Mouse (Mus musculus): Measurements from ENCODE around the gene Acot8. TPM values are rescaled to one million over a fixed set of nuclear protein-coding genes. Genes with fewer than 3 reads are reported as not detected.

Acot8 gene
- polyA plus RNA-seq, 1 experiment from 2014 or later, result 23.6 TPM

GRCm38 (mm10) chr2:164821060-164821459, 16.4 kb upstream of the Acot8 start:
- no peaks in the 10 kb centered on the region for H3K9me3 ChIP-seq (ENCODE audit: control insufficient read depth, low read length)
- DNase-seq (ENCODE audit: low spot score) (no peak), ATAC-seq (replicated peaks; ENCODE audit: low FRiP score) (no peak)
- H3K9ac ChIP-seq (ENCODE audit: low read depth, low read length), result no peak overlapping the region
- peaks cover 7% of the 10 kb centered on the region for H3K4me1 ChIP-seq (replicated peaks; ENCODE audit: control insufficient read depth, insufficient read depth, low read length)
- 87% methylated on average over 6 of the region's 6 CpGs for WGBS
- H3K4me3 ChIP-seq (ENCODE audit: low read depth, low read length), result no peak overlapping the region
- no peak overlapping the region for H3K4me2 ChIP-seq
- no peak overlapping the region for H3K27ac ChIP-seq (ENCODE audit: low read depth, low read length)
- H3K36me3 ChIP-seq (ENCODE audit: control insufficient read depth, insufficient read depth, low read length), result peaks cover 10% of the 10 kb centered on the region
- no peaks in the 10 kb centered on the region for H3K27me3 ChIP-seq (replicated peaks; ENCODE audit: control insufficient read depth, insufficient read depth, low read length)

GRCm38 (mm10) chr2:164817703-164818102, 13.0 kb upstream of the Acot8 start:
- Histone ChIP-seq H3K9ac (ENCODE audit: low read depth, low read length) (no peak overlapping the region), H3K4me2 (no peak overlapping the region), H3K4me1 (replicated peaks; ENCODE audit: control insufficient read depth, insufficient read depth, low read length) (peaks cover 6% of the 10 kb centered on the region; the same call in 1 of the 2 replicates), H3K36me3 (ENCODE audit: control insufficient read depth, insufficient read depth, low read length) (0 out of 2 replicates have a peak, but pooled peaks cover 2% of the 10 kb centered on the region), H3K9me3 (ENCODE audit: control insufficient read depth, low read length) (no peaks in the 10 kb centered on the region), H3K27ac (ENCODE audit: low read depth, low read length) (0 out of 2 replicates have a peak overlapping the region, but pooled peaks have one; percentile 5), H3K27me3 (replicated peaks; ENCODE audit: control insufficient read depth, insufficient read depth, low read length) (no peaks in the 10 kb centered on the region), H3K4me3 (ENCODE audit: low read depth, low read length) (no peak overlapping the region)
- no peak for ATAC-seq (replicated peaks; ENCODE audit: low FRiP score)
- WGBS, result 80% methylated on average over 5 of the region's 5 CpGs
- no peak for DNase-seq (ENCODE audit: low spot score)

- Histone ChIP-seq H3K9me3 (ENCODE audit: control insufficient read depth, low read length) (no peaks in the 10 kb centered on the region), H3K36me3 (ENCODE audit: control insufficient read depth, insufficient read depth, low read length) (0 out of 2 replicates have a peak, but pooled peaks cover 3% of the 10 kb centered on the region), H3K4me1 (replicated peaks; ENCODE audit: control insufficient read depth, insufficient read depth, low read length) (peaks cover 6% of the 10 kb centered on the region; the same call in 1 of the 2 replicates), H3K9ac (ENCODE audit: low read depth, low read length) (no peak overlapping the region), H3K27ac (ENCODE audit: low read depth, low read length) (no peak overlapping the region), H3K27me3 (replicated peaks; ENCODE audit: control insufficient read depth, insufficient read depth, low read length) (no peaks in the 10 kb centered on the region), H3K4me2 (no peak overlapping the region), H3K4me3 (ENCODE audit: low read depth, low read length) (no peak overlapping the region)
- DNase-seq (ENCODE audit: low spot score) (no peak), ATAC-seq (replicated peaks; ENCODE audit: low FRiP score) (no peak)
- 80% methylated on average over 6 of the region's 6 CpGs for WGBS
Observed at GRCm38 (mm10) chr2:164817206-164817605, 12.5 kb upstream of the Acot8 start.

DNA sequence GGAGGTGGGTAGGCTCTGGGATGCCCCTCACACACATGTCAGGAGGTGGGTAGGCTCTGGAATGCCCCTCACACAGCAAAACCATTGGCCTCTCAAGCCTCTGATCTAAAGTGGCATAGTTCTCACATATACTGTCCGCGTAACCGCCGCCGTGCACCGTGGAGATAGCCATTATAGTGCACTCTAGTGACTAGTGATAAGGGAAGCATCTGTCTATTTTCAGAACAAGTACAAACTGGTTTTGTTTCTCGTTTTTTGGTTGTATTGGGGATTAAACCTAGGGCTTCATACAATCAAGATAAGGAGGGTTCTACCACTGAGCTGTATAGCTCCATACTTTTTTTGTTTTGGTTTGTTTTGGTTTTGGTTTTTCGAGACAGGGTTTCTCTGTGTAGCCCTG, 11.1 kb upstream of the Acot8 start:
- H3K4me2 ChIP-seq, result no peak overlapping the region
- no peaks in the 10 kb centered on the region for H3K9me3 ChIP-seq (ENCODE audit: control insufficient read depth, low read length)
- H3K4me3 ChIP-seq (ENCODE audit: low read depth, low read length), result no peak overlapping the region
- H3K27ac ChIP-seq (ENCODE audit: low read depth, low read length), result 0 out of 2 replicates have a peak overlapping the region, but pooled peaks have one; percentile 57
- no peak for DNase-seq (ENCODE audit: low spot score)
- peaks cover 6% of the 10 kb centered on the region; the same call in 1 of the 2 replicates for H3K4me1 ChIP-seq (replicated peaks; ENCODE audit: control insufficient read depth, insufficient read depth, low read length)
- H3K27me3 ChIP-seq (replicated peaks; ENCODE audit: control insufficient read depth, insufficient read depth, low read length), result no peaks in the 10 kb centered on the region
- peak; percentile 74 for ATAC-seq (replicated peaks; ENCODE audit: low FRiP score)
- WGBS, result 70% methylated on average over 8 of the region's 8 CpGs
- no peak overlapping the region for H3K9ac ChIP-seq (ENCODE audit: low read depth, low read length)
- H3K36me3 ChIP-seq (ENCODE audit: control insufficient read depth, insufficient read depth, low read length), result 0 out of 2 replicates have a peak, but pooled peaks cover 3% of the 10 kb centered on the region

DNA sequence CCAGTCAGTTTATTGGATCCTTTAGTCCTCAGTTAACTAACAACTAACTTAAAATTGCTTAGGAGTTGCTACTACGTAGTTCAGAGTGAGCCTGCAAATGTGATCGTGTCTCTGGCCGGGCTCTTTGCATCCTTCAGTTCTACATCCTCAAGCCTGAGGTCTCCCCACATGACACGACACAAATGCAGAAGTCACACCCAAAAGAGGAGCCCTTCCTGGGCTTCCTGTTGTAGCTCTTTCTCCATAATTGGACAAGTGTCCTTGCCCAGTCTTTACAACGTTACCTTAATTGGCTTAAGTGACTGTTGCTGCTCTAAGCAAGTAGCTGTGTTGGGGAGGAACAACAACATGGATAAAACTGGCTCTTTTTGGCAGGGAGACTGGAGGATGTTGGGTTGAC, 10.7 kb upstream of the Acot8 start:
- H3K27ac ChIP-seq (ENCODE audit: low read depth, low read length), result 0 out of 2 replicates have a peak overlapping the region, but pooled peaks have one; percentile 57
- peak; percentile 35; the same call in 1 of the 2 replicates for ATAC-seq (replicated peaks; ENCODE audit: low FRiP score)
- no peak for DNase-seq (ENCODE audit: low spot score)

DNA sequence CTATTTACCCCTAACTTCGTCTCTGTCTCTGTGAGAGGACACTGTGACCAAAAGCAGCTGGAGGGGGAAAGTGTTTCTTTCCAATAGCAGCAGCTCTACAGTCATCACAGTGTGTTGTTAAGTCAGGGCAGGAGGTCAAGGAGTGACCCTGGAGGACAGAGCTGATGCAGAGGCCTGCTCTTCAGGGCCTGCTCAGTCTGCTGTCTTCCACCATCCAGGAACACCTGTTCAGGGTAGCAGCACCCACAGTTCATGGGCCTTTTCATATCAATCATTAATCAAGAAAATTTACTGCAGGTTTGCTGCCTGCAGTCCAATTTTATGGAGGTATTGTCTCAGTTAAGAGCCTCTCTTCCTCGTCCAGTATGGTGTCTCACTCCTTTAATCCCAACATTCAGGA, 8.9 kb upstream of the Acot8 start:
- DNase-seq (ENCODE audit: low spot score), result no peak
- ATAC-seq (replicated peaks; ENCODE audit: low FRiP score), result no peak
- no peaks in the 10 kb centered on the region for H3K9me3 ChIP-seq (ENCODE audit: control insufficient read depth, low read length)
- no peak overlapping the region for H3K4me2 ChIP-seq
- H3K27me3 ChIP-seq (replicated peaks; ENCODE audit: control insufficient read depth, insufficient read depth, low read length), result no peaks in the 10 kb centered on the region
- H3K4me1 ChIP-seq (replicated peaks; ENCODE audit: control insufficient read depth, insufficient read depth, low read length), result peaks cover 6% of the 10 kb centered on the region; the same call in 1 of the 2 replicates
- H3K27ac ChIP-seq (ENCODE audit: low read depth, low read length), result no peak overlapping the region
- H3K9ac ChIP-seq (ENCODE audit: low read depth, low read length), result no peak overlapping the region
- H3K4me3 ChIP-seq (ENCODE audit: low read depth, low read length), result no peak overlapping the region
- peaks cover 4% of the 10 kb centered on the region; the same call in 1 of the 2 replicates for H3K36me3 ChIP-seq (ENCODE audit: control insufficient read depth, insufficient read depth, low read length)
- 67% methylated on average over 2 of the region's 2 CpGs for WGBS

More for the DNA sequence above, 10.7 kb upstream of the Acot8 start:
- Histone ChIP-seq H3K36me3 (ENCODE audit: control insufficient read depth, insufficient read depth, low read length) (0 out of 2 replicates have a peak, but pooled peaks cover 3% of the 10 kb centered on the region), H3K9me3 (ENCODE audit: control insufficient read depth, low read length) (no peaks in the 10 kb centered on the region), H3K4me2 (no peak overlapping the region), H3K4me1 (replicated peaks; ENCODE audit: control insufficient read depth, insufficient read depth, low read length) (peaks cover 6% of the 10 kb centered on the region; the same call in 1 of the 2 replicates), H3K4me3 (ENCODE audit: low read depth, low read length) (no peak overlapping the region), H3K27me3 (replicated peaks; ENCODE audit: control insufficient read depth, insufficient read depth, low read length) (no peaks in the 10 kb centered on the region), H3K9ac (ENCODE audit: low read depth, low read length) (no peak overlapping the region)
- WGBS, result 70% methylated on average over 5 of the region's 5 CpGs

DNA sequence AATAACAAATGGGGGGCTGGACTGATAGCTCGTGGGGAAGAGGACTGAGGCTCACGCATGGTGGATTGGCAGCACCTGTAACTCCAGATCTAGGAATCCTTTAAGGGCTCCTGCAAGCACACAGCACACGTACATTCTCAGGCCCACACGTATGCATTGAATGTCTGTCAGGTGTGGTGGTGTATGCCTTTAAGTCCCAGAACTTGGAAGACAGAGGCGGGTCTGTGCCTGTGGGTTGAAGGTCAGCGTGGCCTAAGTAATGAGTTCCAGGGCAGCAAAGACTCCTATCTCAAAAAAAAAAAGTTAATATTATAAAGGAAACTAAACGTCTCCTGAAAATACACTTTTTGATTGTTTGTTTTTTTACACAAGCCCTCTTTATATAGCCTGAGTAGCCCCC, 1.9 kb upstream of the Acot8 start:
- Histone ChIP-seq H3K36me3 (ENCODE audit: control insufficient read depth, insufficient read depth, low read length) (peaks cover 2% of the 10 kb centered on the region; the same call in 1 of the 2 replicates), H3K9ac (ENCODE audit: low read depth, low read length) (0 out of 2 replicates have a peak overlapping the region, but pooled peaks have one; percentile 17), H3K27ac (ENCODE audit: low read depth, low read length) (no peak overlapping the region), H3K27me3 (replicated peaks; ENCODE audit: control insufficient read depth, insufficient read depth, low read length) (no peaks in the 10 kb centered on the region), H3K4me1 (replicated peaks; ENCODE audit: control insufficient read depth, insufficient read depth, low read length) (peaks cover 12% of the 10 kb centered on the region), H3K9me3 (ENCODE audit: control insufficient read depth, low read length) (no peaks in the 10 kb centered on the region), H3K4me2 (peak overlapping the region; percentile 78), H3K4me3 (ENCODE audit: low read depth, low read length) (peak overlapping the region; percentile 90; the same call in 1 of the 2 replicates)
- 79% methylated on average over 7 of the region's 7 CpGs for WGBS
- DNase-seq (ENCODE audit: low spot score), result no peak
- no peak for ATAC-seq (replicated peaks; ENCODE audit: low FRiP score)

DNA sequence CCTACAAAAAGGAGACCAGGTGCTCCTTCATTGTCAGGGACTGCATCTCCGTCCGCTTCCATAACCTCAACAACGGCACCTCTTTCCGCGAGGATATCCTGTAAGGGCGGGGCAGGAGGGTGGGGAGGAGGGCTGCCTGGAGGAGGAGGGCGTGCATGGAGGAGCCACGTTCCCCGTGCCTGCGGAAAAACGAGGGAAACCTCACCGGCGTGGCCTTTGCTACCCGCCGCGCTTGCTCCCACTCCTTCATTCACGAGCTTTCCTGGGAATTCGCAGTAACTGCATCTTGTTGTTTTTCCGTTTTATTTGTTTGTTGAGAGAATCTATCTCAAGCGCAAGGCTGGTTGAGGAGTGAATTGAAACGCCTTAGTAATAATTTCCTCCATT, 643 bp upstream of the Acot8 start:
- Histone ChIP-seq H3K4me1 (replicated peaks; ENCODE audit: control insufficient read depth, insufficient read depth, low read length) (peaks cover 12% of the 10 kb centered on the region), H3K27ac (ENCODE audit: low read depth, low read length) (peak overlapping the region; percentile 81), H3K36me3 (ENCODE audit: control insufficient read depth, insufficient read depth, low read length) (peaks cover 7% of the 10 kb centered on the region; the same call in 1 of the 2 replicates), H3K4me2 (peak overlapping the region; percentile 78), H3K9ac (ENCODE audit: low read depth, low read length) (peak overlapping the region; percentile 80), H3K9me3 (ENCODE audit: control insufficient read depth, low read length) (no peaks in the 10 kb centered on the region), H3K4me3 (ENCODE audit: low read depth, low read length) (peak overlapping the region; percentile 90), H3K27me3 (replicated peaks; ENCODE audit: control insufficient read depth, insufficient read depth, low read length) (no peaks in the 10 kb centered on the region)
- ATAC-seq (replicated peaks; ENCODE audit: low FRiP score) (peak; percentile 75), DNase-seq (ENCODE audit: low spot score) (no peak)
- WGBS, result under 1% methylated on average over 21 of the region's 21 CpGs

GRCm38 (mm10) chr2:164803921-164804313, 765 bp downstream of the Acot8 start:
- Histone ChIP-seq H3K9ac (ENCODE audit: low read depth, low read length) (peak overlapping the region; percentile 88), H3K27me3 (replicated peaks; ENCODE audit: control insufficient read depth, insufficient read depth, low read length) (no peaks in the 10 kb centered on the region), H3K4me2 (peak overlapping the region; percentile 66), H3K4me3 (ENCODE audit: low read depth, low read length) (peak overlapping the region; percentile 90), H3K36me3 (ENCODE audit: control insufficient read depth, insufficient read depth, low read length) (peaks cover 15% of the 10 kb centered on the region), H3K9me3 (ENCODE audit: control insufficient read depth, low read length) (no peaks in the 10 kb centered on the region), H3K27ac (ENCODE audit: low read depth, low read length) (no peak overlapping the region), H3K4me1 (replicated peaks; ENCODE audit: control insufficient read depth, insufficient read depth, low read length) (peaks cover 12% of the 10 kb centered on the region)
- DNase-seq (ENCODE audit: low spot score) (no peak), ATAC-seq (replicated peaks; ENCODE audit: low FRiP score) (no peak)
- WGBS, result 46% methylated on average over 1 of the region's 1 CpGs
